Mouse (Mus musculus): ENCODE results near the gene Kctd12b. TPM values are rescaled to one million over a fixed set of nuclear protein-coding genes. Genes with fewer than 3 reads are reported as not detected.

The Kctd12b gene
- polyA plus RNA-seq (2015; fragmentation: Nextera tagmentation; extraction: Ambion mirVana): 2.3 and 2.5 TPM in 2 replicates

DNA sequence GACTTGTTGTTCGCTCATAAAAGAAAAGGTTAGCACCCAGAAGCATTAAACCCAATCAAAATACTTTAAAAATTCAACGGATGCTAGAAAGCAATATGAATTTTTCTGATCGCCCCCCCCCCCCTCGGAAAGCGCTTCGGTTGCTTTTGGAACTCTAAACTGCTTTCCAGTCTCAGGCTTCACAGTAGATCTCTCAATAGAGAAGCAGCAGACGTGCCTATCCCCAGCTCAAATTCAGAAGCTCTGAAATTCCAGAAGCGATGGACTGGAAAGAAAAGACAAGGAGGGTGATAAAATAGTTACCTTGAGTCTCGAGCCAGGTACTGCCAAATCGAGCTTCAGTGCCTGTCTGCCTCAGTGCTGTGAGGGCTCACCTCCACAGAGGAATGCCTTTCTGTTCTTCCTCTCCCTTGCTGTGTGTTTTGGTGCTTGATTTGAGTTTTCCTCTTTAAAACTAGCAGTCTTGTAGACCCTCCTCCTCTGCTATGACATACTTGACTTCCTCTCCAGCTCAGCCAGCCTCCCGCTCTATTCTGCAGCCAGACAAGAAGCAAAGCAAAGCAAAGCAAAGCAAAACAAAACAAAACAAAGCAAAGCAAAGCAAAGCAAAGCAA is at the start of gene Kctd12b:
Gene Kctd12b (minus strand): TSS at position 610 of the 614 bp plus-strand sequence.

DNA sequence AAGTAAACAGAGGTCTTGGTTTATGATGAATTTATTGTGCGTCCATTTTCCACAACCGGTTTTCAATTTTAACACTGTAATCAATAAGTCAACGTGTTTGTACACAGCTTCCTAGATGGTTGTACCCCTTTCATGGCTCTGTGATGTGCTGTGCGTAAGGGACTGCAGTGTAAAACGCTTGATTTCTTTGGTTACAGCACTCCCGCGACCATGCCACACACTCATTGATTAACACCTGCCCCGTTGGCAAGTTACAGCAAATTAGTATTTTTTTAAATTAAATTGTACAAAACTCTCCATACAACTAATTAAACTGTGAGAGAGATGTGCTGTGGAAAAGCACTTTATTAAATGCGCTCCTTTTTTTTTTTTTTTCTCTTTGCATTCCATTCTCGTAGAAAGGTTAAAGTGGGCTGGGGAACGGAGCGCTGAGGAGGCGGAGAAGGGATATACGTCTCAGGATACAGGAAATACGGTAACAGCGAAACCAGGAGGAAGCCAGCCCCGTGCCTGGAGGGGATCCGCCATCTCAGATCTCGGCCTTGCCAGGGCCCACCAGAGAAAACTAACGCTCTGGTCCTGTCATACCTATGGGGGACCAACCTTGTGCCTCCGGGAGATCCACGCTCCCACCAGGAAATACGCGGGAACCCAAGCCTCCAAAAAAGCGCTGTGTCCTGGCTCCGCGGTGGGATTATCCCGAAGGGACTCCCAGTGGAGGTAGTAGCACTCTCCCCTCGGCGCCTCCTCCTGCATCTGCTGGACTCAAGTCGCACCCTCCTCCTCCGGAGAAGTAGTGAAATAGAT is 27.1 kb upstream of the Kctd12b start, which contains the start of gene Nbdy:
Gene Nbdy (plus strand): TSS at position 481 of the 807 bp plus-strand sequence.

Other genes starting within 250 kb of the Kctd12b start
- gene Ubqln2, start 198.2 kb downstream of the Kctd12b start, polyA plus RNA-seq (2015; fragmentation: Nextera tagmentation; extraction: Ambion mirVana): 7.5 and 10.1 TPM in 2 replicates
- gene Cypt3, start 137.8 kb downstream of the Kctd12b start, polyA plus RNA-seq (2015; fragmentation: Nextera tagmentation; extraction: Ambion mirVana): not detected in 2 replicates
- gene Nbdy, start 27.2 kb upstream of the Kctd12b start, polyA plus RNA-seq (2015; fragmentation: Nextera tagmentation; extraction: Ambion mirVana): 107 and 114 TPM in 2 replicates
- gene Spin2c, start 135.8 kb upstream of the Kctd12b start, polyA plus RNA-seq (2015; fragmentation: Nextera tagmentation; extraction: Ambion mirVana): 48.6 and 49.2 TPM in 2 replicates

All from urinary bladder, postnatal 0 days (tissue).